Mouse (Mus musculus): Measurements from ENCODE around the gene Trim40. TPM values are rescaled to one million over a fixed set of nuclear protein-coding genes. Genes with fewer than 3 reads are reported as not detected.

The Trim40 gene
- polyA plus RNA-seq, 1 experiment: 0.71 TPM

DNA sequence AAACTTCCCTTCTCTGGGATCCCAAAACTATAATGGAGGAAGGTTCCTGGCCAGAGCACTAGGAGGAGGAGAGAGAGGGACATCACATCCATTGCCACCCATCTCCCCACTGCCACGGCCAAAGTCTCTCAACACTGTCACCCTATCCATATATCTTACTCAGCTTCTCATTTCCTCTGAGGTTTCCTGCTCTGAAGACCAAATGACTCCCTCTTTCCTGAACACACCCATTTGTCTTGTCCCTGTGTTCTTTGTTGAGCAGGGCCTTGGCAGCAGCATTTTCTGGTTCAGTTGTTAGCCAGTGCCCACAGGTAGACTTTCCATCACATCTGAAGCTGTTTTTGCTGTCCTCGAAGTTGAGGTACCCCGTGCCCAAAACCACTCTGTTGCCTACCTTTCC lies 31.7 kb downstream of the Trim40 start:
- WGBS: 65% methylated on average over 3 of the region's 3 CpGs
- DNase-seq: no peak
- no peaks in the 10 kb centered on the region for H3K4me1 ChIP-seq (replicated peaks; ENCODE audit: control insufficient read depth, insufficient read depth, low read length)
- no peak overlapping the region for H3K27ac ChIP-seq (ENCODE audit: control insufficient read depth, insufficient read depth, low read length)
- H3K36me3 ChIP-seq (ENCODE audit: control insufficient read depth, insufficient read depth, low read length): no peaks in the 10 kb centered on the region
- no peak for TF ChIP-seq CTCF (IDR thresholded peaks at IDR 0.05; ENCODE audit: borderline replicate concordance, control insufficient read depth, extremely low read depth, insufficient read depth, low read length, poor library complexity)
- TF ChIP-seq POLR2A (IDR thresholded peaks at IDR 0.05; ENCODE audit: control insufficient read depth, extremely low read depth, insufficient read depth, low read length, poor library complexity): no peak
- H3K4me3 ChIP-seq (ENCODE audit: control insufficient read depth, insufficient read depth, low read length): no peak overlapping the region
- no peaks in the 10 kb centered on the region for H3K27me3 ChIP-seq (ENCODE audit: control insufficient read depth, insufficient read depth, low read length)

DNA sequence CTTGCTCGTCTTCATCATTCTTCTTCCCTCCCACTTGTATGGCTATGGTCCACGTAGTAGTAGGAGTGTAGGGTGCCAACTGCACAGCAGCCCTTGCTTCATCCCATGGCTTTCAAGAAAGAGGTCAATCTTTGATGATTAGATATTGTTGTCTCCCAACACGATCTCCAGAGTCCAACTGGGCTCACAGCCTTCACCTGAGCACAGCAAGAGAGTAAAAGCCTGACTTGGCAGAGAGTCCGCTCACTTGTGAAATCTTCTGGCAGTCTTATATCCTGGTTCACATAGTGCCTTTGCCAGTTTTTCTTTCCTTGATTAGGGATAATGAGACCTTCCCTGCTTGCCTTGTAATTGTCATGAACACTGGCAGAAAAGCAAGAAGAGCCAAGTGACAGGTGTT lies 33.7 kb downstream of the Trim40 start:
- no peaks in the 10 kb centered on the region for H3K36me3 ChIP-seq (ENCODE audit: control insufficient read depth, insufficient read depth, low read length)
- H3K4me1 ChIP-seq (replicated peaks; ENCODE audit: control insufficient read depth, insufficient read depth, low read length): no peaks in the 10 kb centered on the region
- no peak overlapping the region for H3K4me3 ChIP-seq (ENCODE audit: control insufficient read depth, insufficient read depth, low read length)
- 98% methylated on average over 4 of the region's 4 CpGs for WGBS
- no peaks in the 10 kb centered on the region for H3K27me3 ChIP-seq (ENCODE audit: control insufficient read depth, insufficient read depth, low read length)
- no peak for TF ChIP-seq POLR2A (IDR thresholded peaks at IDR 0.05; ENCODE audit: control insufficient read depth, extremely low read depth, insufficient read depth, low read length, poor library complexity)
- no peak for TF ChIP-seq CTCF (IDR thresholded peaks at IDR 0.05; ENCODE audit: borderline replicate concordance, control insufficient read depth, extremely low read depth, insufficient read depth, low read length, poor library complexity)
- no peak overlapping the region for H3K27ac ChIP-seq (ENCODE audit: control insufficient read depth, insufficient read depth, low read length)
- DNase-seq: no peak

DNA sequence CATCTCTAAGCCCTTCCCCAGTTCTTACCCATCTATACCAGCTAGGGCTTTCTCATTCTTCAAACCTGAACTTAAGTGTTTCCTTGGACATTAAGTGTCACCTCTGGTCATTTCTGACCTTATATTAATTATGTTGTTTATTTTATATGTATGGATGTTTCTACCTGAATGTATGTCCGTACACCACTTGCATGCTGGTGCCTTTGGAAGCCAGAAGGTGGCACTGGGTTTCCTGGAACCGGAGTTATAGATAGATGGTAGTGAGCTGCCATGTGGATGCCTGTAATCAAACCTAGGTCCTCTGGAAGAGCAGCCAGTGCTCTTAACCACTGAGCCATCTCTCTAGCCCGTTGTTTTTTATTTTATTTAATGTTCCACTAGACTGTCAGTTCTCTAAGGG lies 34.4 kb downstream of the Trim40 start:
- H3K4me1 ChIP-seq (replicated peaks; ENCODE audit: control insufficient read depth, insufficient read depth, low read length): no peaks in the 10 kb centered on the region
- no peak for DNase-seq
- TF ChIP-seq CTCF (IDR thresholded peaks at IDR 0.05; ENCODE audit: borderline replicate concordance, control insufficient read depth, extremely low read depth, insufficient read depth, low read length, poor library complexity) (no peak), POLR2A (IDR thresholded peaks at IDR 0.05; ENCODE audit: control insufficient read depth, extremely low read depth, insufficient read depth, low read length, poor library complexity) (no peak)
- H3K36me3 ChIP-seq (ENCODE audit: control insufficient read depth, insufficient read depth, low read length): no peaks in the 10 kb centered on the region
- no peak overlapping the region for H3K4me3 ChIP-seq (ENCODE audit: control insufficient read depth, insufficient read depth, low read length)
- H3K27me3 ChIP-seq (ENCODE audit: control insufficient read depth, insufficient read depth, low read length): no peaks in the 10 kb centered on the region
- WGBS: 97% methylated on average over 3 of the region's 3 CpGs
- no peak overlapping the region for H3K27ac ChIP-seq (ENCODE audit: control insufficient read depth, insufficient read depth, low read length)

DNA sequence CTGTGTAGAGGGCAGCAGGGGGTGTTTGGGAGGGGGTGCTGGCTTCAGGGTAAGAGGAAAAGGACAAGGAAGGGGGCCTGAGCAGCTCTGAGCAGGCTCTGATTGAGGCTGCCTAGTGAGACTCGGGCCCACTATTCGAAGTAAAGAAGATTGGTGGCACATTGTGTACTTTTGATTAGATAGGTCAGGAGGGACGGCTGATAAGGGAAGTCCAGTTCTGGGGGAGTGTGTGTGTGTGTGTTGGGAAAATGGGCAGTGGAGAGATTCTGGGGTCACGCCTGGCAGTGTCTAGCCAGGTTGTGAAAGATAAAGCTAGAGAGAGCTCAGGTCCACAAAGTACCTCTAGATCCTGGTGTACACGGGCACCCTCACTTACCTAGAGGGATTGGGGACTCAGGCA lies 38.3 kb downstream of the Trim40 start:
- Histone ChIP-seq H3K27me3 (ENCODE audit: control insufficient read depth, insufficient read depth, low read length) (no peaks in the 10 kb centered on the region), H3K36me3 (ENCODE audit: control insufficient read depth, insufficient read depth, low read length) (no peaks in the 10 kb centered on the region), H3K4me3 (ENCODE audit: control insufficient read depth, insufficient read depth, low read length) (no peak overlapping the region), H3K4me1 (replicated peaks; ENCODE audit: control insufficient read depth, insufficient read depth, low read length) (no peaks in the 10 kb centered on the region), H3K27ac (ENCODE audit: control insufficient read depth, insufficient read depth, low read length) (no peak overlapping the region)
- 88% methylated on average over 5 of the region's 5 CpGs for WGBS
- TF ChIP-seq CTCF (IDR thresholded peaks at IDR 0.05; ENCODE audit: borderline replicate concordance, control insufficient read depth, extremely low read depth, insufficient read depth, low read length, poor library complexity): no peak
- no peak for TF ChIP-seq POLR2A (IDR thresholded peaks at IDR 0.05; ENCODE audit: control insufficient read depth, extremely low read depth, insufficient read depth, low read length, poor library complexity)
- DNase-seq: no peak

DNA sequence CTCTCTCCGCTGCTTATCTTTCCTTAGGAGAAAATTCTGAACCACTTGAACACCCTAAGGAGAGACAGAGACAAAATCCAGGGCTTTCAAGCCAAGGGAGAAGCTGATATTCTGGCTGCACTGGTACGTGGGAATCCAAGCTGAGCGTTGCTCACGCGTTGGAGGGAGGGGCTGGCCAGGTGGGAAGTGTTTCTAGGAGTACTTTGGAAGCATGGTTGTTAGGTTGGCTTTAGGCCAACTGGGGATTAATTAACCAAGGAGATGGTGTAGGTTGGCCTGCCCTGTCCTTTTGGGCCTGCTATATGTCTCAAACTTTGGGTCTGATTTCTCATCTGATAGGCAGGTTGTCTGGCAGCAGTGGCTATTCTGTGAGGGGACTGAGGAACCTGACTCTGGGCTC lies 38.7 kb downstream of the Trim40 start:
- H3K4me3 ChIP-seq (ENCODE audit: control insufficient read depth, insufficient read depth, low read length): no peak overlapping the region
- no peaks in the 10 kb centered on the region for H3K36me3 ChIP-seq (ENCODE audit: control insufficient read depth, insufficient read depth, low read length)
- no peaks in the 10 kb centered on the region for H3K4me1 ChIP-seq (replicated peaks; ENCODE audit: control insufficient read depth, insufficient read depth, low read length)
- TF ChIP-seq POLR2A (IDR thresholded peaks at IDR 0.05; ENCODE audit: control insufficient read depth, extremely low read depth, insufficient read depth, low read length, poor library complexity) (no peak), CTCF (IDR thresholded peaks at IDR 0.05; ENCODE audit: borderline replicate concordance, control insufficient read depth, extremely low read depth, insufficient read depth, low read length, poor library complexity) (no peak)
- no peak for DNase-seq
- 95% methylated on average over 5 of the region's 5 CpGs for WGBS
- no peaks in the 10 kb centered on the region for H3K27me3 ChIP-seq (ENCODE audit: control insufficient read depth, insufficient read depth, low read length)
- H3K27ac ChIP-seq (ENCODE audit: control insufficient read depth, insufficient read depth, low read length): no peak overlapping the region

DNA sequence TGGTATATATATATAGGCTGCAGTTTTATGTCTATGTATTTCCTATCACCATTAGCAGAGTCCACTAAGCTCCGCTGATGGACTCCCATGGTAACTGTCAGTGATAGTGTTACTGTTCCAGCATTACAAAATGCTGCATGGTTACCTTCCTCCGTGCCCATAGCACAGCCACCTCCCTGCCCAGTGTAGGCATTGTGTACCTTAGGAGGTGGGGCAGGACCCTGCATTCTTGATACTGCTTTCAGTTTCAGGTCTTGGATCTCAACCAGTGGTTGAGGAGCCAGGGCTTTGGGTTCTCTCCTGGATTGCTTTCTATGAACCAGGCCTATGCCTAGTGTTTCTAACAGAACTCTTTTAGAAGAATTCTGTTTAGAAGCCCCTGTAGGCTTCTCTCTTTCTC lies 39.9 kb downstream of the Trim40 start:
- 93% methylated on average over 2 of the region's 2 CpGs for WGBS
- H3K4me3 ChIP-seq (ENCODE audit: control insufficient read depth, insufficient read depth, low read length): no peak overlapping the region
- no peaks in the 10 kb centered on the region for H3K36me3 ChIP-seq (ENCODE audit: control insufficient read depth, insufficient read depth, low read length)

DNA sequence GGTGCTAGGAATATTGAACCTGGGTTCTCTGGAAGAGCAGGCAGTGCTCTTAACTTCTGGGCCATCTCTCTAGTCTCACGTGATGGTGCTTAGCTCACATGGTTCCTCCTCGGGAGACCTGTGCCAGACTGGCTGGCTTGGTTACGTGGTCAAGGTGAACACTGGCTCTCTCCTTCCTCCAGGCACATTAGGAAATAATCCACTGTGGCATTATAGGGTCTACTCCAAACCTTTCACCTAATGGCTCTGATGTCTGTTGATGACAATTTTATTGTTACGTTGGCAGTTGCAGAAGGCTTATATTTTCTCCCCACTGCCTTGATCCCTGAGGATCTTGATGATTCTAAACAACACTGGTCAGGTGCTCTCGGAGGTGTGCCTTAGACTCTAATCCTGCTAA lies 41.0 kb downstream of the Trim40 start:
- Histone ChIP-seq H3K27ac (ENCODE audit: control insufficient read depth, insufficient read depth, low read length) (no peak overlapping the region), H3K36me3 (ENCODE audit: control insufficient read depth, insufficient read depth, low read length) (no peaks in the 10 kb centered on the region), H3K4me1 (replicated peaks; ENCODE audit: control insufficient read depth, insufficient read depth, low read length) (peaks cover 4% of the 10 kb centered on the region), H3K27me3 (ENCODE audit: control insufficient read depth, insufficient read depth, low read length) (no peaks in the 10 kb centered on the region), H3K4me3 (ENCODE audit: control insufficient read depth, insufficient read depth, low read length) (no peak overlapping the region)
- DNase-seq: no peak
- 83% methylated on average over 5 of the region's 5 CpGs for WGBS
- TF ChIP-seq CTCF (IDR thresholded peaks at IDR 0.05; ENCODE audit: borderline replicate concordance, control insufficient read depth, extremely low read depth, insufficient read depth, low read length, poor library complexity) (no peak), POLR2A (IDR thresholded peaks at IDR 0.05; ENCODE audit: control insufficient read depth, extremely low read depth, insufficient read depth, low read length, poor library complexity) (no peak)

More for the DNA sequence above, 39.9 kb downstream of the Trim40 start:
- DNase-seq: no peak
- Histone ChIP-seq H3K4me1 (replicated peaks; ENCODE audit: control insufficient read depth, insufficient read depth, low read length) (no peaks in the 10 kb centered on the region), H3K27ac (ENCODE audit: control insufficient read depth, insufficient read depth, low read length) (no peak overlapping the region), H3K27me3 (ENCODE audit: control insufficient read depth, insufficient read depth, low read length) (no peaks in the 10 kb centered on the region)
- TF ChIP-seq CTCF (IDR thresholded peaks at IDR 0.05; ENCODE audit: borderline replicate concordance, control insufficient read depth, extremely low read depth, insufficient read depth, low read length, poor library complexity) (no peak), POLR2A (IDR thresholded peaks at IDR 0.05; ENCODE audit: control insufficient read depth, extremely low read depth, insufficient read depth, low read length, poor library complexity) (no peak)

All from thymus, adult 2 months (tissue).